7 mouse cellular contexts compared by ENCODE assay signal in genomic region chr14:103842896-103843295, GRCm38 (mm10). TPM values are rescaled to one million over a fixed set of nuclear protein-coding genes. Genes with fewer than 3 reads are reported as not detected.
DNase-seq lines count a peak whose midpoint lies in the region; ATAC-seq and TF ChIP-seq lines count a peak whose summit lies in the region.

No protein-coding gene starts in this region.

- H3K4me2 ChIP-seq in forebrain, embryonic 11.5 days (ENCODE audit: low read depth, low read length, severe bottlenecking) = peak overlapping the region; percentile 89
- peak overlapping the region; percentile 67 for H3K4me2 ChIP-seq in intestine, postnatal 0 days (replicated peaks; ENCODE audit: low read depth)
- H3K4me2 ChIP-seq in midbrain, embryonic 14.5 days (ENCODE audit: low read length) = peak overlapping the region; percentile 80

- no peak for TF ChIP-seq CTCF in lung, adult 2 months (IDR thresholded peaks at IDR 0.05; ENCODE audit: insufficient read depth, low read length)
- TF ChIP-seq CTCF in intestine, postnatal 0 days (IDR thresholded peaks at IDR 0.05; ENCODE audit: low read depth) = no peak

- no peak for DNase-seq in lung, adult 2 months
- no peak for DNase-seq in lung, postnatal 14 days
- no peak for DNase-seq in forebrain, embryonic 11.5 days (ENCODE audit: low spot score)
- peak; percentile 52 for DNase-seq in midbrain, embryonic 14.5 days
- no peak for DNase-seq in gastrocnemius, adult 18-20 months (ENCODE audit: low spot score)

- peak overlapping the region; percentile 72 for H3K9ac ChIP-seq in forebrain, embryonic 11.5 days (ENCODE audit: low read length)
- H3K9ac ChIP-seq in intestine, postnatal 0 days (ENCODE audit: low read depth, low read length) = peak overlapping the region; percentile 54
- peak overlapping the region; percentile 56; the same call in 1 of the 2 replicates for H3K9ac ChIP-seq in midbrain, embryonic 14.5 days (replicated peaks; ENCODE audit: low read length)

- peak overlapping the region; percentile 9 for H3K4me3 ChIP-seq in lung, adult 2 months (replicated peaks; ENCODE audit: extremely low read depth, low read depth, low read length)
- H3K4me3 ChIP-seq in forebrain, embryonic 11.5 days (ENCODE audit: low read depth, low read length) = peak overlapping the region; percentile 52
- H3K4me3 ChIP-seq in intestine, postnatal 0 days (ENCODE audit: low read depth, low read length) = peak overlapping the region; percentile 54
- peak overlapping the region; percentile 54 for H3K4me3 ChIP-seq in midbrain, embryonic 14.5 days (replicated peaks; ENCODE audit: low read depth, low read length)

- no peaks in the 10 kb centered on the region for H3K36me3 ChIP-seq in forebrain, embryonic 11.5 days (ENCODE audit: control insufficient read depth, insufficient read depth, low read length)
- no peaks in the 10 kb centered on the region for H3K36me3 ChIP-seq in intestine, postnatal 0 days (ENCODE audit: control insufficient read depth, insufficient read depth)
- no peaks in the 10 kb centered on the region for H3K36me3 ChIP-seq in midbrain, embryonic 14.5 days (ENCODE audit: control insufficient read depth, insufficient read depth, low read length)

- no peaks in the 10 kb centered on the region for H3K27me3 ChIP-seq in forebrain, embryonic 11.5 days (ENCODE audit: control insufficient read depth, insufficient read depth, low read length)
- H3K27me3 ChIP-seq in intestine, postnatal 0 days (replicated peaks; ENCODE audit: control insufficient read depth, insufficient read depth, low read length) = peaks cover 9% of the 10 kb centered on the region; the same call in 1 of the 2 replicates
- H3K27me3 ChIP-seq in midbrain, embryonic 14.5 days (ENCODE audit: control insufficient read depth, insufficient read depth, low read length) = 0 out of 2 replicates have a peak, but pooled peaks cover 6% of the 10 kb centered on the region

- no peaks in the 10 kb centered on the region for H3K9me3 ChIP-seq in forebrain, embryonic 11.5 days (ENCODE audit: control insufficient read depth, low read length)
- H3K9me3 ChIP-seq in intestine, postnatal 0 days (ENCODE audit: control insufficient read depth) = no peaks in the 10 kb centered on the region
- H3K9me3 ChIP-seq in midbrain, embryonic 14.5 days (ENCODE audit: control insufficient read depth, low read length) = no peaks in the 10 kb centered on the region

- WGBS in lung, adult 2 months = 13% methylated on average over 16 of the region's 16 CpGs
- WGBS in forebrain, embryonic 11.5 days = 8% methylated on average over 16 of the region's 16 CpGs
- WGBS in intestine, postnatal 0 days = 12% methylated on average over 16 of the region's 16 CpGs
- WGBS in midbrain, embryonic 14.5 days = 6% methylated on average over 16 of the region's 16 CpGs

- peak; percentile 5; the same call in 1 of the 2 replicates for ATAC-seq in forebrain, embryonic 11.5 days (replicated peaks; ENCODE audit: low FRiP score)
- no peak for ATAC-seq in intestine, postnatal 0 days
- peak; percentile 5; the same call in 1 of the 2 replicates for ATAC-seq in midbrain, embryonic 14.5 days (ENCODE audit: low FRiP score, low TSS enrichment)
- ATAC-seq in granulocyte monocyte progenitor cell, adult 5-6 weeks (replicated peaks; ENCODE audit: poor library complexity, severe bottlenecking) = no peak

- H3K27ac ChIP-seq in forebrain, embryonic 11.5 days (ENCODE audit: low read depth, low read length) = no peak overlapping the region; the same call in 1 of the 2 replicates
- H3K27ac ChIP-seq in intestine, postnatal 0 days (ENCODE audit: low read depth, low read length) = peak overlapping the region; percentile 64
- peak overlapping the region; percentile 53 for H3K27ac ChIP-seq in midbrain, embryonic 14.5 days (replicated peaks; ENCODE audit: low read depth, low read length)

- no peak for TF ChIP-seq POLR2A in lung, adult 2 months (IDR thresholded peaks at IDR 0.05; ENCODE audit: borderline replicate concordance, extremely low read depth, low read depth, low read length)

- H3K4me1 ChIP-seq in lung, adult 2 months (ENCODE audit: control insufficient read depth, insufficient read depth, low read length) = no peaks in the 10 kb centered on the region
- H3K4me1 ChIP-seq in forebrain, embryonic 11.5 days (replicated peaks; ENCODE audit: control insufficient read depth, insufficient read depth, low read length) = peaks cover 8% of the 10 kb centered on the region
- H3K4me1 ChIP-seq in intestine, postnatal 0 days (replicated peaks; ENCODE audit: control insufficient read depth, insufficient read depth, low read length) = 0 out of 2 replicates have a peak, but pooled peaks cover 2% of the 10 kb centered on the region
- peaks cover 18% of the 10 kb centered on the region; the same call in 1 of the 2 replicates for H3K4me1 ChIP-seq in midbrain, embryonic 14.5 days (ENCODE audit: control insufficient read depth, insufficient read depth, low read length)

RNA-seq across cellular contexts. Expression of gene Ednrb, which starts 1.3 kb away (rescaled TPM):
- 24.3 and 36.2 TPM in 2 replicates for polyA plus RNA-seq in lung, adult 2 months (2012; rRNA removed)
- polyA plus RNA-seq in forebrain, embryonic 11.5 days (2014; fragmentation: Nextera tagmentation; extraction: Ambion mirVana) = 56.1 and 58.3 TPM in 2 replicates
- 70.5 and 74.2 TPM in 2 replicates for polyA plus RNA-seq in intestine, postnatal 0 days (2015; fragmentation: Nextera tagmentation; extraction: Ambion mirVana)
- 111 and 125 TPM in 2 replicates for polyA plus RNA-seq in midbrain, embryonic 14.5 days (2014; fragmentation: Nextera tagmentation; extraction: Ambion mirVana)
- total RNA-seq in granulocyte monocyte progenitor cell, adult 5-6 weeks (2014; fragmentation: Nextera tagmentation) = 0.60 and 3.1 TPM in 2 replicates
- 0.34 and 0.93 TPM in 2 replicates for total RNA-seq in granulocyte monocyte progenitor cell, adult 5-6 weeks (2017)
- total RNA-seq in gastrocnemius, adult 18-20 months (2021) = 1 to 10 TPM; 5.9 to 8.5 TPM

Comparison
In these comparisons a context has a peak if more than half of its experiments do, and no peak if none do; other contexts are left out.
1. ATAC-seq: peak in forebrain, embryonic 11.5 days (single experiment) and midbrain, embryonic 14.5 days (single experiment); none in intestine, postnatal 0 days (single experiment) and granulocyte monocyte progenitor cell, adult 5-6 weeks (single experiment).
2. Peak in every context shown above with its lines, with median percentiles within 50 percentile points of each other: H3K4me3 ChIP-seq, H3K4me2 ChIP-seq and H3K9ac ChIP-seq.